Mouse (Mus musculus): Measurements from ENCODE around the gene Gse1.

DNA sequence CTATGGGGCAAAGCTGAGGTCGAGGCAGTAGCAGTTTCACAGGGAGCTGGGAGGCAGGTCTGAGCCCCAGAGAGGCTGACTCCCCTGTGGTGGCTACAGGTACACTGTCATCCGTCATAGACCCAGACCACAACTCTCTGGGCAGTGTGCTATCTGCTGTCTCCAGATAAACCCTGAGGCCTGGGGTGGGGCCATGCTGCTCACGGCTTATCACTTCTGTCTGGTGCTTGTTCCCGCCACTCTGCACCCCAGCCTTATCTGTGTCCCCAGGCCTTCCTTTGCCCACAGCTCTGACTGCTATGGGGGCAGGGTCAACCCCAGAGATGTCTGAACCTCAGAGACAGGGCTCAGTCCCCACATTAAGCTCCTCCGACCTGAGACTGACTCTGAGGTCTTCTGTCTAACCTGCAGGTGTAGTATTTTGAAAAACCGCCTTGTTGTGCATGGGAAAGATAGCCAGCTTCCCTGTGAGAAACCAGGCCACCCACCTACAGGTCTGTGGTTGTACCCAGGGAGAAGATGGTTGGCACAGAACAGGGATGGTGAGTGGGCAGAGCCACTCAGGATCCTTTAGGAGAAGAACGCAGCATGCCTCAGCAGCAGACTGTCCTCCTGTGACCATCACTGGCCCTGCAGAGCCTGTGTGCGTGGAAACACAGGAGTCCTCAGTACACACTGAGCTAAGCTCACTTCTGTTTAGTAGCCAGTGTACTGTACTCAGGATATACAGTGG, 143.6 kb downstream of the Gse1 start:
- no peak for TF ChIP-seq TCF12 (IDR thresholded peaks at IDR 0.05; ENCODE audit: insufficient read depth, poor library complexity, severe bottlenecking)
- TF ChIP-seq POLR2A (IDR thresholded peaks at IDR 0.05; ENCODE audit: insufficient read length, low read depth) = no peak
- TF ChIP-seq POLR2AphosphoS2 (IDR thresholded peaks at IDR 0.05; ENCODE audit: insufficient read length, low read depth) = no peak
- no peak for TF ChIP-seq REST (IDR thresholded peaks at IDR 0.05; ENCODE audit: insufficient read depth, insufficient read length)

Data from myocyte (in vitro differentiated cells).